Mouse (Mus musculus) forebrain, embryonic 14.5 days (tissue): ENCODE data around the gene Enah. TPM values are rescaled to one million over a fixed set of nuclear protein-coding genes. Genes with fewer than 3 reads are reported as not detected.
A peak's percentile ranks its signal among the peaks of the same experiment; 100 is the strongest.

Source experiments
- ATAC-seq: fragments of 200-750 bp; cut with Nextera tagmentation; 2 replicates; pipeline ENCODE4 v1.8.0; 2017; ENCODE audit warnings: mild to moderate bottlenecking, moderate library complexity
- DNase-seq: peaks from one replicate; pipeline ENCODE4 v3.0.0-alpha.2; 2015; ENCODE audit warnings: low spot score
- H3K27ac ChIP-seq: fragments of 300-500 bp; sonication (generic); 2 replicates; pipeline ENCODE4 v1.5.1; 2014; ENCODE audit warnings: low read depth, mild to moderate bottlenecking, control low read depth, low read length, moderate library complexity
- H3K27me3 ChIP-seq: fragments of 300-500 bp; sonication (generic); replicated peaks from 2 replicates; pipeline ENCODE4 v1.6.1; 2014; ENCODE audit warnings: low read length, control low read depth, mixed read lengths; ENCODE audit not compliant: control insufficient read depth, insufficient read depth
- H3K36me3 ChIP-seq: fragments of 300-500 bp; sonication (generic); 2 replicates; pipeline ENCODE4 v1.6.1; 2014; ENCODE audit warnings: low read length, control low read depth; ENCODE audit not compliant: control insufficient read depth, insufficient read depth
- H3K4me1 ChIP-seq: fragments of 300-500 bp; sonication (generic); 2 replicates; pipeline ENCODE4 v1.6.1; 2014; ENCODE audit warnings: antibody characterized with exemption, low read length, control low read depth; ENCODE audit not compliant: control insufficient read depth, insufficient read depth
- H3K4me2 ChIP-seq: fragments of 300-500 bp; sonication (generic); 2 replicates; pipeline ENCODE4 v1.6.1; 2014; ENCODE audit warnings: mild to moderate bottlenecking, control low read depth, low read length
- H3K4me3 ChIP-seq: fragments of 300-500 bp; sonication (generic); 2 replicates; pipeline ENCODE4 v1.5.1; 2014; ENCODE audit warnings: low read depth, low read length, control low read depth
- H3K9ac ChIP-seq: fragments of 300-500 bp; sonication (generic); 2 replicates; pipeline ENCODE4 v1.6.1; 2014; ENCODE audit warnings: mild to moderate bottlenecking, low read length, control low read depth, moderate library complexity
- H3K9me3 ChIP-seq: fragments of 300-500 bp; sonication (generic); replicated peaks from 2 replicates; pipeline ENCODE4 v1.6.1; 2016; ENCODE audit warnings: low read length, control low read depth, mixed read lengths; ENCODE audit not compliant: control insufficient read depth
- WGBS: fragments of 180-500 bp; shearing (Covaris S2); extraction: QIAGEN DNeasy Blood & Tissue Kit; methylation state at CpG from one replicate; pipeline ENCODE4 v1.1.7; 2014; 5-methylcytosine and 5-hydroxymethylcytosine counted together
- polyA plus RNA-seq: library from polyadenylated mRNA; unstranded; fragments of >200 nt; fragmentation: Nextera tagmentation; extraction: Ambion mirVana; gene quantifications from 2 replicates; pipeline ENCODE4 v1.2.1, GENCODE M21; 2014

The Enah gene
- polyA plus RNA-seq, 1 experiment from 2014 or later = 19.9 TPM

GRCm38 (mm10) chr1:182020831-182021460 lies 1.2 kb upstream of the Enah start:
- H3K4me1 ChIP-seq = peaks cover 15% of the 10 kb centered on the region
- peak overlapping the region; percentile 99 for H3K27ac ChIP-seq
- peak; percentile 56 for DNase-seq
- H3K9me3 ChIP-seq = no peaks in the 10 kb centered on the region
- peak overlapping the region; percentile 89 for H3K4me3 ChIP-seq
- H3K4me2 ChIP-seq = peak overlapping the region; percentile 74
- no peaks in the 10 kb centered on the region for H3K27me3 ChIP-seq
- H3K9ac ChIP-seq = peak overlapping the region; percentile 97
- 6% methylated on average over 11 of the region's 11 CpGs for WGBS
- H3K36me3 ChIP-seq = peaks cover under 1% of the 10 kb centered on the region; the same call in 1 of the 2 replicates
- peak; percentile 5; the same call in 1 of the 2 replicates for ATAC-seq

GRCm38 (mm10) chr1:182019266-182019925 lies 394 bp downstream of the Enah start:
- DNase-seq (peak; percentile 59), ATAC-seq (peak; percentile 68)
- Histone ChIP-seq H3K27me3 (no peaks in the 10 kb centered on the region), H3K36me3 (peaks cover 8% of the 10 kb centered on the region), H3K4me1 (peaks cover 17% of the 10 kb centered on the region), H3K4me3 (peak overlapping the region; percentile 89), H3K9me3 (no peaks in the 10 kb centered on the region), H3K9ac (peak overlapping the region; percentile 97), H3K27ac (peak overlapping the region; percentile 99), H3K4me2 (peak overlapping the region; percentile 74)
- under 1% methylated on average over 69 of the region's 104 CpGs for WGBS

GRCm38 (mm10) chr1:182018397-182019265 lies 1.2 kb downstream of the Enah start:
- peak; percentile 79 for DNase-seq
- H3K4me1 ChIP-seq = peaks cover 19% of the 10 kb centered on the region
- H3K27me3 ChIP-seq = no peaks in the 10 kb centered on the region
- peak overlapping the region; percentile 74 for H3K4me2 ChIP-seq
- peak overlapping the region; percentile 97 for H3K9ac ChIP-seq
- peaks cover 14% of the 10 kb centered on the region for H3K36me3 ChIP-seq
- H3K9me3 ChIP-seq = no peaks in the 10 kb centered on the region
- peak overlapping the region; percentile 89 for H3K4me3 ChIP-seq
- under 1% methylated on average over 29 of the region's 29 CpGs for WGBS
- H3K27ac ChIP-seq = peak overlapping the region; percentile 99
- ATAC-seq = peak; percentile 32; the same call in 1 of the 2 replicates

GRCm38 (mm10) chr1:182005831-182006230 lies 14.0 kb downstream of the Enah start:
- no peak overlapping the region for H3K9ac ChIP-seq
- no peak for DNase-seq
- no peak overlapping the region for H3K4me3 ChIP-seq
- H3K27ac ChIP-seq = no peak overlapping the region
- 0 out of 2 replicates have a peak, but pooled peaks cover 11% of the 10 kb centered on the region for H3K36me3 ChIP-seq
- no peaks in the 10 kb centered on the region for H3K4me1 ChIP-seq
- H3K9me3 ChIP-seq = no peaks in the 10 kb centered on the region
- no peak for ATAC-seq
- H3K4me2 ChIP-seq = no peak overlapping the region
- no peaks in the 10 kb centered on the region for H3K27me3 ChIP-seq
- WGBS = 81% methylated on average over 1 of the region's 1 CpGs

GRCm38 (mm10) chr1:181998673-181999072 lies 21.1 kb downstream of the Enah start:
- WGBS = 30% methylated on average over 4 of the region's 4 CpGs
- peak; percentile 28 for DNase-seq
- H3K27ac ChIP-seq = peak overlapping the region; percentile 29; the same call in 1 of the 2 replicates

GRCm38 (mm10) chr1:181997791-181998190 lies 22.0 kb downstream of the Enah start:
- Histone ChIP-seq H3K36me3 (no peaks in the 10 kb centered on the region), H3K27ac (no peak overlapping the region), H3K27me3 (no peaks in the 10 kb centered on the region), H3K9ac (no peak overlapping the region), H3K4me1 (peaks cover 22% of the 10 kb centered on the region; the same call in 1 of the 2 replicates), H3K4me3 (no peak overlapping the region), H3K9me3 (no peaks in the 10 kb centered on the region), H3K4me2 (no peak overlapping the region)
- DNase-seq (no peak), ATAC-seq (no peak)
- 71% methylated on average over 3 of the region's 3 CpGs for WGBS

More at GRCm38 (mm10) chr1:181998673-181999072, 21.1 kb downstream of the Enah start:
- no peak overlapping the region for H3K4me3 ChIP-seq
- no peaks in the 10 kb centered on the region for H3K9me3 ChIP-seq
- ATAC-seq = no peak
- H3K4me1 ChIP-seq = peaks cover 18% of the 10 kb centered on the region; the same call in 1 of the 2 replicates
- no peak overlapping the region for H3K9ac ChIP-seq
- H3K36me3 ChIP-seq = no peaks in the 10 kb centered on the region
- H3K27me3 ChIP-seq = no peaks in the 10 kb centered on the region
- H3K4me2 ChIP-seq = no peak overlapping the region

- Histone ChIP-seq H3K4me1 (peaks cover 18% of the 10 kb centered on the region; the same call in 1 of the 2 replicates), H3K9ac (no peak overlapping the region), H3K36me3 (no peaks in the 10 kb centered on the region), H3K4me3 (no peak overlapping the region), H3K27ac (no peak overlapping the region), H3K27me3 (no peaks in the 10 kb centered on the region), H3K4me2 (no peak overlapping the region), H3K9me3 (no peaks in the 10 kb centered on the region)
- ATAC-seq (no peak), DNase-seq (peak; percentile 56)
- WGBS = 61% methylated on average over 5 of the region's 5 CpGs
Measured at GRCm38 (mm10) chr1:181993597-181993996, 26.2 kb downstream of the Enah start.

GRCm38 (mm10) chr1:181988367-181988766 lies 31.4 kb downstream of the Enah start:
- H3K4me2 ChIP-seq = no peak overlapping the region
- H3K4me1 ChIP-seq = 0 out of 2 replicates have a peak, but pooled peaks cover 2% of the 10 kb centered on the region
- no peak overlapping the region for H3K27ac ChIP-seq
- no peak for DNase-seq
- no peaks in the 10 kb centered on the region for H3K27me3 ChIP-seq
- ATAC-seq = no peak
- no peaks in the 10 kb centered on the region for H3K36me3 ChIP-seq
- no peak overlapping the region for H3K4me3 ChIP-seq
- H3K9ac ChIP-seq = no peak overlapping the region
- no peaks in the 10 kb centered on the region for H3K9me3 ChIP-seq
- 90% methylated on average over 2 of the region's 2 CpGs for WGBS
